Mouse (Mus musculus) bone marrow macrophage, adult 2 months (primary cell): Measurements from ENCODE around the gene Snx30.

Experiments used
- CTCF ChIP-seq: IDR thresholded peaks from 2 replicates; pipeline ENCODE4 v1.5.1; 2012; ENCODE audit warnings: low read depth, mild to moderate bottlenecking, low read length, moderate library complexity
- POLR2A ChIP-seq: IDR thresholded peaks from 2 replicates; pipeline ENCODE4 v1.6.1; 2012; ENCODE audit warnings: mild to moderate bottlenecking, low read depth, low read length, borderline replicate concordance

- TF ChIP-seq CTCF, result no peak
- no peak for TF ChIP-seq POLR2A
These were observed 22.6 kb upstream of the Snx30 start for GRCm38 (mm10) chr4:59782853-59783684.
